Mouse (Mus musculus) limb, embryonic 12.5 days (tissue): ENCODE results near the gene B4gat1. TPM values are rescaled to one million over a fixed set of nuclear protein-coding genes. Genes with fewer than 3 reads are reported as not detected.
A peak's percentile ranks its signal among the peaks of the same experiment; 100 is the strongest.
"Not testable (repeated sequence)": the region's sequence is repeated elsewhere in the genome, so short reads cannot be mapped to it uniquely, and the experiment has no call there.

Experiments
- ATAC-seq: fragments of 200-750 bp; cut with Nextera tagmentation; 2 replicates; pipeline ENCODE4 v1.8.0; 2017; ENCODE audit warnings: low read depth, moderate TSS enrichment; ENCODE audit not compliant: insufficient number of reproducible peaks, insufficient read depth, low FRiP score, low TSS enrichment
- H3K27ac ChIP-seq: fragments of 300-500 bp; sonication (generic); 2 replicates; pipeline ENCODE4 v1.5.1; 2016; ENCODE audit warnings: mild to moderate bottlenecking, moderate library complexity
- H3K27me3 ChIP-seq: fragments of 300-500 bp; sonication (generic); 2 replicates; pipeline ENCODE4 v1.6.1; 2016; ENCODE audit warnings: mild to moderate bottlenecking, moderate library complexity
- H3K36me3 ChIP-seq: fragments of 300-500 bp; sonication (generic); 2 replicates; pipeline ENCODE4 v1.6.1; 2016; ENCODE audit warnings: mild to moderate bottlenecking, moderate library complexity
- H3K4me1 ChIP-seq: fragments of 300-500 bp; sonication (generic); replicated peaks from 2 replicates; pipeline ENCODE4 v1.6.1; 2016
- H3K4me2 ChIP-seq: fragments of 300-500 bp; sonication (generic); 2 replicates; pipeline ENCODE4 v1.6.1; 2016; ENCODE audit warnings: mild to moderate bottlenecking, moderate library complexity
- H3K4me3 ChIP-seq: fragments of 300-500 bp; sonication (generic); replicated peaks from 2 replicates; pipeline ENCODE4 v1.5.1; 2016; ENCODE audit warnings: mild to moderate bottlenecking
- H3K9ac ChIP-seq: fragments of 300-500 bp; sonication (generic); replicated peaks from 2 replicates; pipeline ENCODE4 v1.6.1; 2016; ENCODE audit warnings: mild to moderate bottlenecking, moderate library complexity
- H3K9me3 ChIP-seq: fragments of 300-500 bp; sonication (generic); 2 replicates; pipeline ENCODE4 v1.6.1; 2016; ENCODE audit warnings: mild to moderate bottlenecking, moderate library complexity
- WGBS: fragments of 180-500 bp; shearing (Covaris S2); methylation state at CpG from one replicate; pipeline ENCODE4 v1.1.7; 2016; 5-methylcytosine and 5-hydroxymethylcytosine counted together
- polyA plus RNA-seq: library from polyadenylated mRNA; unstranded; fragments of >200 nt; fragmentation: Nextera tagmentation; extraction: Ambion mirVana; gene quantifications from 2 replicates; pipeline ENCODE4 v1.2.1, GENCODE M21; 2016

B4gat1 gene
- polyA plus RNA-seq, 1 experiment from 2014 or later: 42.3 TPM

- Histone ChIP-seq H3K9me3 (peaks cover 13% of the 10 kb centered on the region; the same call in 1 of the 2 replicates), H3K27me3 (peaks cover 18% of the 10 kb centered on the region)
- WGBS: 56% methylated on average over 2 of the region's 2 CpGs
- not testable (repeated sequence) for ATAC-seq, H3K4me2 ChIP-seq, H3K4me3 ChIP-seq, H3K4me1 ChIP-seq, H3K27ac ChIP-seq, H3K9ac ChIP-seq, H3K36me3 ChIP-seq
These were observed 35.0 kb upstream of the B4gat1 start for GRCm38 (mm10) chr19:5003644-5004043.

DNA sequence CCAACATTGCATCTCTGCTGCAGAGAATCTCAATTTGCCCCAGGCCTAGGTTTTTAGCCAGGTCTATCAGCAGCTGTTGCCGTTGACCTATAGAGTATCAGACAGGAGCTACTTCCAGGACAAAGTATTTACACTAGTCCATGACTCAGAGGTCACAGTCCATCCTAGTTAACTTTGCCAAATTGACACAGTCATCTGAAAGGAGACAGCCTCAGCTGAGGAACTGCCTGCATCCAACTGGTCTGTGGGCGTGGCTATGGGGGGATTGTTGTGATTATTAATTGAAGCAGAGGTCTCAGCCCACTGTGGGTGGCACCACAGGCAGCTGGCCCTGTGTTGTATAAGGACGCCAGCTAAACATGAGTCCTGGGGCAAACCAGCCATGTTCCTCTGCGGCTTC is 33.7 kb upstream of the B4gat1 start:
- Histone ChIP-seq H3K9ac (no peak overlapping the region), H3K27ac (no peak overlapping the region), H3K4me2 (no peak overlapping the region), H3K4me3 (no peak overlapping the region), H3K27me3 (peaks cover 14% of the 10 kb centered on the region), H3K9me3 (peaks cover 13% of the 10 kb centered on the region; the same call in 1 of the 2 replicates), H3K4me1 (peaks cover 8% of the 10 kb centered on the region), H3K36me3 (no peaks in the 10 kb centered on the region)
- no peak for ATAC-seq
- 71% methylated on average over 4 of the region's 4 CpGs for WGBS

GRCm38 (mm10) chr19:5013138-5013537 is 25.5 kb upstream of the B4gat1 start:
- Histone ChIP-seq H3K36me3 (no peaks in the 10 kb centered on the region), H3K4me1 (peaks cover 9% of the 10 kb centered on the region), H3K27me3 (no peaks in the 10 kb centered on the region), H3K4me2 (no peak overlapping the region), H3K27ac (no peak overlapping the region), H3K4me3 (no peak overlapping the region), H3K9me3 (no peaks in the 10 kb centered on the region), H3K9ac (no peak overlapping the region)
- 63% methylated on average over 8 of the region's 8 CpGs for WGBS
- ATAC-seq: no peak

- Histone ChIP-seq H3K9ac (no peak overlapping the region), H3K36me3 (no peaks in the 10 kb centered on the region), H3K4me2 (no peak overlapping the region), H3K9me3 (no peaks in the 10 kb centered on the region), H3K27ac (no peak overlapping the region), H3K4me3 (no peak overlapping the region), H3K27me3 (no peaks in the 10 kb centered on the region), H3K4me1 (peaks cover 9% of the 10 kb centered on the region)
- no peak for ATAC-seq
- WGBS: 21% methylated on average over 8 of the region's 8 CpGs
These were observed 23.6 kb upstream of the B4gat1 start for GRCm38 (mm10) chr19:5014961-5015398.

GRCm38 (mm10) chr19:5016221-5016742 is 22.3 kb upstream of the B4gat1 start:
- H3K27ac ChIP-seq: peak overlapping the region; percentile 32; the same call in 1 of the 2 replicates
- ATAC-seq: no peak
- peak overlapping the region; percentile 27; the same call in 1 of the 2 replicates for H3K9ac ChIP-seq

DNA sequence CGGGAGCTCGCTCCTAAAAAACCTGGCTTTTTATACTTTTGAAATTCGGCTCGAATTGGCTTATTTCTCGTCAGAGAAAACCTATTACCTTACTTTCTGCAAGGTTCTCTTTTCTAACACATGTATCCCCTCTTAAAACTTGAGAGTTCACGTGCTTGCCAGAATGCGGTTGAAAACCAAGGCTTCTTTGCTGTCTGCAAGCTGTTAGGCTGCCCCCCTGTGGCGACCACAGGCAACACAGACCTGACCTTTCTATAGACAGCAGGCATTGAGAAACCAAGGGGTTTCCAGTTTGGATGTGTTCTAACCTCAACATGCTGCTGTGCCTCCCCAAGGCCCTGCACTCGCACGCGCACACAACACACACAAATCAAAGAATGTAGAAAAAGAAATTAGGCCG is 21.8 kb upstream of the B4gat1 start:
- Histone ChIP-seq H3K9me3 (no peaks in the 10 kb centered on the region), H3K27me3 (no peaks in the 10 kb centered on the region), H3K4me2 (0 out of 2 replicates have a peak overlapping the region, but pooled peaks have one; percentile 15), H3K36me3 (no peaks in the 10 kb centered on the region), H3K27ac (peak overlapping the region; percentile 23; the same call in 1 of the 2 replicates), H3K4me3 (no peak overlapping the region), H3K4me1 (peaks cover 9% of the 10 kb centered on the region), H3K9ac (peak overlapping the region; percentile 27; the same call in 1 of the 2 replicates)
- 0 out of 2 replicates have a peak, but pooled peaks have one; percentile 37 for ATAC-seq
- WGBS: 22% methylated on average over 12 of the region's 12 CpGs

More at GRCm38 (mm10) chr19:5016221-5016742, 22.3 kb upstream of the B4gat1 start:
- H3K4me2 ChIP-seq: 0 out of 2 replicates have a peak overlapping the region, but pooled peaks have one; percentile 15
- H3K27me3 ChIP-seq: no peaks in the 10 kb centered on the region
- peaks cover 9% of the 10 kb centered on the region for H3K4me1 ChIP-seq
- no peaks in the 10 kb centered on the region for H3K36me3 ChIP-seq
- WGBS: 34% methylated on average over 10 of the region's 10 CpGs
- H3K4me3 ChIP-seq: no peak overlapping the region
- H3K9me3 ChIP-seq: no peaks in the 10 kb centered on the region

DNA sequence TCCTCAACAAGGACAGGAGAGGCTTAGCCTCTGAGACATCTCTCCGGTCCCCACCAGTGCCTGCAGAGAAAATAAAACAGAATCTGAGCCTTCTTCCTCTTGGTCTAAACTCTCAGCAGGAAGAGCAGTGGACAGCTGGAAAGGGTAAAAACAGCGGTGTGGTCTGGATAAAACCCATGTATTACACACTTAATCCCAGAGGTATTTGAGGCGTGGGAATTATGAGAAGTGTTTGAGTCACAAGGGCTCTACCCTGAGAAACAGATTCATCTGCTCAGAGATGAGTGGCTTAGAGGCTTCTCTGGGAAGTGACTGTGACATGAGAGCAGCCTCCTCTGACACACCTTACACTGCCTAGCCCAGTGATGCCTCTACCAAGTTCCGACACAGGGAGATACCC is 21.0 kb upstream of the B4gat1 start:
- 90% methylated on average over 4 of the region's 4 CpGs for WGBS
- H3K9me3 ChIP-seq: no peaks in the 10 kb centered on the region

GRCm38 (mm10) chr19:5018191-5018590 is 20.4 kb upstream of the B4gat1 start:
- Histone ChIP-seq H3K27ac (no peak overlapping the region), H3K36me3 (no peaks in the 10 kb centered on the region)
- WGBS: 79% methylated on average over 3 of the region's 3 CpGs

More for the DNA sequence above, 21.0 kb upstream of the B4gat1 start:
- H3K36me3 ChIP-seq: no peaks in the 10 kb centered on the region
- H3K4me2 ChIP-seq: no peak overlapping the region
- H3K9ac ChIP-seq: no peak overlapping the region
- peaks cover 9% of the 10 kb centered on the region for H3K4me1 ChIP-seq
- no peak for ATAC-seq
- H3K4me3 ChIP-seq: no peak overlapping the region
- H3K27ac ChIP-seq: no peak overlapping the region
- H3K27me3 ChIP-seq: no peaks in the 10 kb centered on the region

GRCm38 (mm10) chr19:5021416-5021815 is 17.2 kb upstream of the B4gat1 start:
- H3K36me3 ChIP-seq: 0 out of 2 replicates have a peak, but pooled peaks cover under 1% of the 10 kb centered on the region
- H3K9ac ChIP-seq: no peak overlapping the region
- 94% methylated on average over 2 of the region's 2 CpGs for WGBS
- no peak overlapping the region for H3K4me3 ChIP-seq
- no peaks in the 10 kb centered on the region for H3K27me3 ChIP-seq
- ATAC-seq: no peak
- no peaks in the 10 kb centered on the region for H3K9me3 ChIP-seq
- H3K4me2 ChIP-seq: no peak overlapping the region
- no peak overlapping the region for H3K27ac ChIP-seq
- H3K4me1 ChIP-seq: peaks cover 8% of the 10 kb centered on the region

More at GRCm38 (mm10) chr19:5018191-5018590, 20.4 kb upstream of the B4gat1 start:
- Histone ChIP-seq H3K9me3 (no peaks in the 10 kb centered on the region), H3K9ac (no peak overlapping the region), H3K4me1 (peaks cover 9% of the 10 kb centered on the region), H3K4me3 (no peak overlapping the region), H3K27me3 (no peaks in the 10 kb centered on the region), H3K4me2 (no peak overlapping the region)
- ATAC-seq: no peak

GRCm38 (mm10) chr19:5023621-5024479 is 14.8 kb upstream of the B4gat1 start, which contains the start of gene Slc29a2:
Gene Slc29a2 (plus strand): TSS chr19:5023860.
- ATAC-seq: peak; percentile 86
- H3K4me3 ChIP-seq: peak within 1 kb of the TSS; percentile 67
- peak within 1 kb of the TSS; percentile 76 for H3K9ac ChIP-seq
- H3K27me3 ChIP-seq: no peaks in the 10 kb centered on the region
- H3K27ac ChIP-seq: peak within 1 kb of the TSS; percentile 90
- H3K4me1 ChIP-seq: peaks cover 5% of the 10 kb centered on the region; the same call in 1 of the 2 replicates
- H3K4me2 ChIP-seq: peak within 1 kb of the TSS; percentile 83
- H3K36me3 ChIP-seq: peaks cover 25% of the 10 kb centered on the region
- no peaks in the 10 kb centered on the region for H3K9me3 ChIP-seq
- WGBS: under 1% methylated on average over 62 of the region's 62 CpGs

- no peak for ATAC-seq
- Histone ChIP-seq H3K4me2 (no peak overlapping the region), H3K27ac (no peak overlapping the region), H3K36me3 (peaks cover 48% of the 10 kb centered on the region), H3K9me3 (no peaks in the 10 kb centered on the region), H3K27me3 (no peaks in the 10 kb centered on the region), H3K9ac (no peak overlapping the region), H3K4me3 (no peak overlapping the region), H3K4me1 (peaks cover 5% of the 10 kb centered on the region; the same call in 1 of the 2 replicates)
- WGBS: 94% methylated on average over 8 of the region's 8 CpGs
These were observed 12.5 kb upstream of the B4gat1 start for GRCm38 (mm10) chr19:5026111-5026510.
